Mouse (Mus musculus) intestine, postnatal 0 days (tissue): ENCODE measurements at regions not wholly inside any gene's neighbourhood (a gene's known extent, or its start where the extent isn't known, plus 50 kb on each side); places are given as distances from the start of the nearest gene placed in this dataset.

Source experiments
- ATAC-seq: fragments of 200-750 bp; cut with Nextera tagmentation; 2 replicates; pipeline ENCODE4 v1.8.0; 2017; ENCODE audit warnings: mild to moderate bottlenecking, moderate TSS enrichment, moderate library complexity
- H3K27ac ChIP-seq: fragments of 300-500 bp; sonication (generic); 2 replicates; pipeline ENCODE4 v1.5.1; 2014; ENCODE audit warnings: mild to moderate bottlenecking, low read depth, low read length, moderate library complexity
- H3K27me3 ChIP-seq: fragments of 300-500 bp; sonication (generic); replicated peaks from 2 replicates; pipeline ENCODE4 v1.6.1; 2014; ENCODE audit warnings: low read length, mixed read lengths; ENCODE audit not compliant: control insufficient read depth, insufficient read depth
- H3K36me3 ChIP-seq: fragments of 300-500 bp; sonication (generic); 2 replicates; pipeline ENCODE4 v1.6.1; 2014; ENCODE audit warnings: mild to moderate bottlenecking, moderate library complexity; ENCODE audit not compliant: control insufficient read depth, insufficient read depth
- H3K4me1 ChIP-seq: fragments of 300-500 bp; sonication (generic); replicated peaks from 2 replicates; pipeline ENCODE4 v1.6.1; 2014; ENCODE audit warnings: antibody characterized with exemption, low read length, mixed read lengths; ENCODE audit not compliant: control insufficient read depth, insufficient read depth
- H3K4me2 ChIP-seq: fragments of 300-500 bp; sonication (generic); replicated peaks from 2 replicates; pipeline ENCODE4 v1.6.1; 2014; ENCODE audit warnings: low read depth, mild to moderate bottlenecking, moderate library complexity
- H3K4me3 ChIP-seq: fragments of 300-500 bp; sonication (generic); 2 replicates; pipeline ENCODE4 v1.5.1; 2014; ENCODE audit warnings: low read depth, low read length
- H3K9ac ChIP-seq: fragments of 300-500 bp; sonication (generic); 2 replicates; pipeline ENCODE4 v1.6.1; 2014; ENCODE audit warnings: mild to moderate bottlenecking, low read depth, low read length
- H3K9me3 ChIP-seq: fragments of 300-500 bp; sonication (generic); 2 replicates; pipeline ENCODE4 v1.6.1; 2016; ENCODE audit warnings: mixed run types; ENCODE audit not compliant: control insufficient read depth
- CTCF ChIP-seq: sonication (generic); IDR thresholded peaks from 2 replicates; pipeline ENCODE4 v1.5.1; 2016; ENCODE audit warnings: low read depth, mild to moderate bottlenecking, control low read depth, antibody characterized with exemption, moderate library complexity
- WGBS: fragments of 180-500 bp; shearing (Covaris S2); extraction: QIAGEN DNeasy Blood & Tissue Kit; methylation state at CpG from one replicate; pipeline ENCODE4 v1.1.7; 2014; 5-methylcytosine and 5-hydroxymethylcytosine counted together

DNA sequence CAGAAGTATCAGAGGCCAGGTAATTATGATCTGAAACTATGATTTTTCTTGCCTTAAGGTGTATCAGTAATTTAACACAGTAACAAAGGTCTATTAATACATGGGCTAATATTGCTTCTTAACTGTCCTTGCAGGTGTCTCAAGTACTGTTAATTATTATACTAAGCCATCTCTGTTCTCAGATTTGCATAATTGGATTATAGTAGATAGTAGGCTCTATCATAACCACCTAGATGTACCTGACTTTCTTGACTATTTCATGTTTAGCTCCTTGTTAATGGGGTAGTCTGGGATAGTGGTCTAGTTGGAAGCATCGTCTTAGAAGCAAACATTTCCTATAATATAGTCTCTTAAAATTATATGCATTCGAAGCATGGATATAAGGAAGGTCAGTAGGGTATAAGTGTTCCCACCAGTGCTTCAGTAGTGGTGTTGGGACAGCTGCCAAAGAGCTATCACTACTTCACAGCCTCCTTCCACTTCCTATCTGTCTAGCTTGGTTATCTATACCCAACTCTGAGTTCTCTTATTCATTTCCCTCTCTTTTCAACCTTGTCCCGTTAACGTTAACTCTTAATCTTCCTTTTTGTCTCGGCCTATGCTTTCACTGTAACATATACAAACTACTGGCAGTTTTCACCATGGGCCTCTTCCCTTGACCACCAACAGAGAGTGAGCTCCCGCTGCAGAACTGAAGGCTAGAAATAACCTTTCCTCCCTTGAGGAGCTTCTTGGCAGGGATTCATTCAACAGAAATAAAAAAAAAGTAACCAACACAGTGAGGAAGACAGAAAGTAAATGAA, 630.9 kb upstream of the Lcorl start:
- no peaks in the 10 kb centered on the region for H3K27me3 ChIP-seq
- no peak for ATAC-seq
- no peaks in the 10 kb centered on the region for H3K9me3 ChIP-seq
- no peaks in the 10 kb centered on the region for H3K36me3 ChIP-seq
- TF ChIP-seq CTCF, result no peak
- H3K9ac ChIP-seq, result no peak overlapping the region
- 66% methylated on average over 6 of the region's 6 CpGs for WGBS
- H3K4me3 ChIP-seq, result no peak overlapping the region
- H3K4me1 ChIP-seq, result no peaks in the 10 kb centered on the region
- H3K4me2 ChIP-seq, result no peak overlapping the region
- no peak overlapping the region for H3K27ac ChIP-seq

DNA sequence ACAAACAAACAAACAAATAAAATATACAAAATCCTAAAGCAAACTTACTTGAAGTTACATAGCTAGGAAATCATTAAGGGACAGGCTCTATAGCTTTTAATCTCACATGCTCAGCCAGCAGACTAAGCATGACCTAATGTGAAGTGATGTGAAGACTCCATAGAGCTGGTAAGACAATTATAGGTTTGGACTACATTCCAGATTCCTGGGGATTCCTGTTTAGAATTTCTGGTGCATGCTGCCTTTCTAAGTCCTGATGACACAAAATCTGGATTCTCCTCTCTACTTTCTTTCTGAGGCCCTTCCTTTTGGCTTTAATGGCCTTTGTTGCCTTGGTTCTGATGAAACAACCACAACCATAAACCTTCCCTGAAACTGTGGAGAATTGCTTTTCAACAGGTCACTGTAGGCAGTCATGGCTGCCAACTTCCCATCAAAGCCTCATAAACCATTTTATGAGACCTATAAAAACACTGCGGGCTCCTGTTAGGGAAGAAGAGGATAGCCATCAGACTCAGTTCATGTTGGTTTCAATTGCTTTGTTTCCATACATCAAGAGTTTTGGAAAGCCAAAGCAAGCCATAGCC, 629.4 kb upstream of the Lcorl start:
- no peak overlapping the region for H3K4me3 ChIP-seq
- H3K9ac ChIP-seq, result no peak overlapping the region
- H3K4me1 ChIP-seq, result no peaks in the 10 kb centered on the region
- no peaks in the 10 kb centered on the region for H3K36me3 ChIP-seq
- H3K9me3 ChIP-seq, result no peaks in the 10 kb centered on the region
- no peaks in the 10 kb centered on the region for H3K27me3 ChIP-seq
- TF ChIP-seq CTCF, result no peak
- H3K4me2 ChIP-seq, result no peak overlapping the region
- H3K27ac ChIP-seq, result no peak overlapping the region
- peak; percentile 43; the same call in 1 of the 2 replicates for ATAC-seq
- WGBS, result 37% methylated on average over 1 of the region's 1 CpGs

DNA sequence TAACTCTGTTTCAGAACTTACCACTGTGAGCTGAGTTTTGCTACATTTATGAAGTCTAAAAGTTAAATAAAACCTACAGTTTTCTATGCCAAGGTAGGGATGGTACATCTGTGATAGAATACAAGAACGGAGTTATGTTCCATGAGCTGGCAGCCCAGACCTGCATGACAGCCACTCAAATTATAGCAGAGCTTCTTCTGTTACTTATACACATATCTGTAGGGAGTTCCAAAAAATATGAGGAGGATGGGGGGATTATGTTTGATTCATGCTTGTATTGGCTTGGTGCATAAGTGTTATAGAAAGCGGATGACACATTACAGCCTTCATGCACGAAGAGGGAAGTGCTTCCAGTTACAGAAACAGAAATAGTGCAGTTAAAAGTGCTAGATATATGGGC, 598.9 kb upstream of the Lcorl start:
- no peak overlapping the region for H3K27ac ChIP-seq
- no peaks in the 10 kb centered on the region for H3K4me1 ChIP-seq
- no peak overlapping the region for H3K9ac ChIP-seq
- no peak overlapping the region for H3K4me2 ChIP-seq
- ATAC-seq, result no peak
- no peaks in the 10 kb centered on the region for H3K36me3 ChIP-seq
- no peaks in the 10 kb centered on the region for H3K27me3 ChIP-seq
- 87% methylated on average over 3 of the region's 3 CpGs for WGBS
- no peak for TF ChIP-seq CTCF
- H3K4me3 ChIP-seq, result no peak overlapping the region
- no peaks in the 10 kb centered on the region for H3K9me3 ChIP-seq

DNA sequence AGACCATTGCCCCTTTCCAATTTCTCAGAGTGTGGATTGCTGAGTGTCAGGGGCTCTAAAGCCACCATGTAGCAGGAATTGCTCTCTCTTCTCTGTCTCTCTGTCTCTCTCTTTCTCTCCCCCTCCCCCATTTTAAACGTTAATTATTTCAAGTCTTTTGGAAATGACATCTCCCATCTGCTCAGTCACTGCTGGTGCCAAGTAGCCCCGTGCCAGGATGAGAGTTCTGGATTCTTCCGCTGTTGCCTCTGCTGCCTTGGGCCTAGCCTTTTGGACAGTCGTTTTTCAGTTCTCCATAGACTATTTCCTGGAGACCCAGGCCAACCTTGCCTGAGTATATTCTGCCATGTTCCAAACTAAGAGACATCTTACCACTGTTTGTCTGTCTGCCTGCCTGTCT, 590.9 kb upstream of the Lcorl start:
- 69% methylated on average over 4 of the region's 4 CpGs for WGBS
- Histone ChIP-seq H3K9me3 (no peaks in the 10 kb centered on the region), H3K36me3 (no peaks in the 10 kb centered on the region), H3K27me3 (no peaks in the 10 kb centered on the region), H3K9ac (no peak overlapping the region), H3K27ac (no peak overlapping the region), H3K4me3 (no peak overlapping the region), H3K4me2 (no peak overlapping the region), H3K4me1 (no peaks in the 10 kb centered on the region)
- no peak for TF ChIP-seq CTCF
- ATAC-seq, result no peak

DNA sequence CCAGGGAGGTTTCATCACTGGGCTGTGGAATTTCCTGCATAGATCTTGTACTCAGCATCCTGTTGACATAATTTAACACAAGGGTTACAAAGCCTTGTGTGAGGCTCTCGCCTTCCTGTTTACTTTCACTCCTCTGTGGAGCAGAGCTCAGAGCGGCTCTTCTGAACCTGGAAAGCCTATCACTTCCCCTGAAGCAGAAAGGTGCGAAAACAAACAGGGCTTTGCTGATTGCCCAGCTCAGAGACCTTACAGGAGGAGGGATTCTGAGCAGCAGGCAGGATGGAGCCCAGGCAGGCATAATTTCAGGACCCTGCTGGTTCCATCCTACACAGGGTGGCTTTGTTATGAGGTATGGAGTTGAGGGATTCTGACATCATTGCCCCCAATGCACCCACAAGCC, 588.4 kb upstream of the Lcorl start:
- Histone ChIP-seq H3K9me3 (no peaks in the 10 kb centered on the region), H3K36me3 (no peaks in the 10 kb centered on the region), H3K4me2 (no peak overlapping the region), H3K4me1 (no peaks in the 10 kb centered on the region), H3K27me3 (no peaks in the 10 kb centered on the region), H3K4me3 (no peak overlapping the region), H3K27ac (no peak overlapping the region), H3K9ac (no peak overlapping the region)
- 20% methylated on average over 3 of the region's 3 CpGs for WGBS
- peak; percentile 63; the same call in 1 of the 2 replicates for ATAC-seq
- no peak for TF ChIP-seq CTCF

DNA sequence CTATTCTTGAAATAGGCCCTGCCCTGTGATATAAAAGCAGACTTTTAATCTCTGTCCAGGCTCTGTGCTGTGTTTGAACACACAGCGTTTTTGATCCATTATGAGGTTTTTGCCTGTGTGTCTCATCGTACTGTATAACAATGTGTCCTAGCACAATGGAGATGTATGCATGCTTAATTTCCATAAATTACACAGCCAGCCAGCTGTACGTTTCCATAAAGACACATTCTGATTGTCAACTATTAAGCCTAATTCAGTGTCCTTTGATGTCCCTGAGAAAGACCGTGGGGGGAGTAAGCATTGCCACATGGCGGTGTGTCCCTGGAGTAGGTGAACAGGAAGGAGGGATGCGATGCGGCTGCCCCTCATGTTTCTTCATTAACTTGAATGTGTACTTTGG, 587.7 kb upstream of the Lcorl start:
- 52% methylated on average over 7 of the region's 7 CpGs for WGBS
- Histone ChIP-seq H3K36me3 (no peaks in the 10 kb centered on the region), H3K27ac (no peak overlapping the region), H3K4me3 (no peak overlapping the region), H3K4me1 (no peaks in the 10 kb centered on the region), H3K4me2 (no peak overlapping the region), H3K27me3 (no peaks in the 10 kb centered on the region), H3K9ac (no peak overlapping the region), H3K9me3 (no peaks in the 10 kb centered on the region)
- TF ChIP-seq CTCF, result no peak
- ATAC-seq, result no peak
